Mouse (Mus musculus) left cerebral cortex, postnatal 25 days (tissue): Measurements from ENCODE around the gene Nccrp1. TPM values are rescaled to one million over a fixed set of nuclear protein-coding genes. Genes with fewer than 3 reads are reported as not detected.
A peak's percentile ranks its signal among the peaks of the same experiment; 100 is the strongest.

Experiments
- DNase-seq, 2 experiments: peaks; one replicate each; pipeline ENCODE4 v3.0.0; 2022; ENCODE audit warnings: low spot score in 2 of 2, mixed read lengths in 1 of 2
- intact Hi-C: fragments of 180-260 bp; cut with DNase I; formaldehyde crosslinking; loops from one replicate; pipeline ENCODE4 v1.15.1; 2025
- total RNA-seq, 2 experiments: library from RNA; stranded (reverse); gene quantifications; 2 replicates each; pipeline ENCODE4 v1.2.3; 2021

Nccrp1 gene
- under 1 TPM; 0.46 to 0.50 TPM for total RNA-seq

DNA sequence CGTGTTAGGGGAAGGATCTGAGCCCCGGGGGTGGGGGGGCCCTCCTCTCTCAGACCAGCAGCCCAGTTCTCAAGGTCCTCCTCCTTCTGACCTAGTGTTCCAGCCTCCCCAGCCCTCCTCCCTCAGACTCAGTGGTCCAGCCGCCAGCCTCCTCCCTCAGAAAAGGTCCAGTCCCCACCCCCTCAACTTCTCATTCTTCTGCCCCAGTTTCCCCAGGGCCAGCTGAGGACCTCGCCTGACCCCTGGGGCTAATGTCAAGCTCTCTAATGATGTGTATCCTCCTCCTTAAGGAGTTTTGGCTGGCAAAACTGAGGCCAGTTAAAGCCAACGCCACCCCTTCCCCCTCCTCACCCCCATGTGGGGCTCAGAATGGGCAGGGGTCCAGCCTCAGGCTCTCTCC, at the start of gene Nccrp1:
TSS of gene Nccrp1 (minus strand) at position 101 of the 400 bp plus-strand sequence.
- intact Hi-C loops, result no loop called here
- DNase-seq, result no peak

DNA sequence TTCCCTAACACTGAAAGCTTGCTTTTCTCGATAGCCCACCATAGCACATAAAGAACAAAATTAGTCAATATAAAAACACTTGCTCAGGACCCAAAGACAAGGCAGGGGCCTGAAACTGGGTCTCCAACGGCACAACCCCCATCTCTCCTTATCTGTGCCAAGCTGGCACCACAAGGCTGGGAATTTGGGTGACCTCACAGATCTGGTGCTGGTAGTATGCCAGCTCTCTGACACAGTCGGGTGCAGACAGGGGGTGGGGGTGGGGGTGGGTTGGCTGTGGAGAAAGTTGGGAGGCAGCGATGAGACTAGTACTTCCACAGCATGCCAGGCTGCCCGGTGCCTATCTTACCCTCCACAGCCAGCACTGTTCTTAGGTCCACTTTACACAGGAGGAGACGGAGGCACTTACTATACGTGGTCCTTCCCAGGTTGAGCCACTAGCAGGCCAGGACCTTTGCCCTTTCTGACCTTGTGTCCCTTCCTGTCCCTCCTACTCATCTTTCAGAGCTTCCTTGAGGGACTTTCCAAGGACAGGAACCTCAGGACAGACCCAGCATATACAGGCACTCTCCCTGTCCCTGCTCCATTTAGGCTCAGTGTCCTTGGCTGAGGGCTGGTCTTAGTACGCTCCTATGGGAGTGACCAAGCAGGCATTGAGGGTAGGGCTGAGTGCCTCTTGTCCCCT, 48.8 kb upstream of the Nccrp1 start:
- peak in 1 of 2 experiments; percentile 29 for DNase-seq
- intact Hi-C loops, result no loop called here

DNA sequence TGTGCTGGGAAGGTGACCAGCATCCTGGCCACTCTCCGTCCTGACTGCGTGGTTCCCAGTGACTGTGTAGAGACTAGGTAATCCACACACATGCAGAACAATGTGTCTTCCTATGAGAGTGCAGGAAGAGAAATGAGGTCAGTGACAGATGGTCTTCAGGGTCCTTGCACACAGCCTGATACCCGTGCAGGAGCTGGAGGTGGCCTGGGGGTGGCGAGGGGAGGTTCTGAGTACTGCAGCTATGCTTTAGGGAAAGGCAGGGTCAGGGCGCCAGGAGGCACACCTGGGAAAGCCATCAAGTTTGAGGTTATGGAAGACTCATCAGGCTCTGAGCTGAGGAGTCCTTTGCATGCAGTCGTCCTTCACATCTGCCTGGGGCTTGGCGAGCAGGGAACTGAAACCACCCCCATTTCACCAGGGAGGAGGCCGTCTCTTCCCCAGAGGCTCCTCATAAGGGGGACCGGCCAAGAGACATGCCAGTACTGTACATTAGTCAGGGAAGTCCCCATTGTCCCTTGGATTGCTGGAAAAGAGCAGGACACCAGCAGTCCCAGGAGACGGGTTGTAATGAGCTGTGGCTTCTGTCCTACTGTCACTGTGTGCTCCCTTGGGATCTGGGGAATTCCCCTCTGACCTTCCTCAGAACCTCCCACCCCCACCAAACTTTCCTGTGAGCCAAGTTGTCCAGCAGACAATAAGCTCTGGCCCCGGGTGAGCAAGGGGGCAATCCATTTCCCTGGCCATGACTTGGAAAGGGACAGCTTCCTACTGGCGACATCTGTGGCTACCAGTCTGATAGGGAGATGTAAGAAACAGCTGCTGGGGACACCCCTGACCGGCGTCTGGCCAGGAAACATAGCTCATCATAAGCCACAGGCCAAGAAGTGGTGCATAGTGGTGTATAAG, 46.4 kb upstream of the Nccrp1 start:
- intact Hi-C loops, result no loop called here
- DNase-seq, result no peak

DNA sequence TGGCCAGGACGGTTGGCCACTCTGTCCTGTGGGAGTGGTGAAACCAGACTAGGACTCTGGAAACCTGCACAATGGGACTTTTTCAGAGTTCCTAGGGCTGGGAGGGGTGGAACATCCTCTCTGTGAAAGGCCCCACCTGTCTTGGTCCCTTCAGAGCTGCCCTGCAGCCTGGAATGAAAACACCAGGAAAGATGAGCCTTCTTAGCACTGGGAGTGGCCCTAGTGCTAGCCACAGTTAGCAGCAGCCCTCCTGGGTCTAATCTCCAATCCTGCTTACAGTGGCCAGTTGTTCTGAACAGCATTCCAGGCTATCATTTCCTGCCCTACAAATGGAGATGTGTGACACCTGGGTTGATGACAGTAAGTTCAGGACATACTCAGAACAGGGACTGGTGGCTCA, 44.8 kb upstream of the Nccrp1 start:
- no peak for DNase-seq
- intact Hi-C loops, result no loop called here

DNA sequence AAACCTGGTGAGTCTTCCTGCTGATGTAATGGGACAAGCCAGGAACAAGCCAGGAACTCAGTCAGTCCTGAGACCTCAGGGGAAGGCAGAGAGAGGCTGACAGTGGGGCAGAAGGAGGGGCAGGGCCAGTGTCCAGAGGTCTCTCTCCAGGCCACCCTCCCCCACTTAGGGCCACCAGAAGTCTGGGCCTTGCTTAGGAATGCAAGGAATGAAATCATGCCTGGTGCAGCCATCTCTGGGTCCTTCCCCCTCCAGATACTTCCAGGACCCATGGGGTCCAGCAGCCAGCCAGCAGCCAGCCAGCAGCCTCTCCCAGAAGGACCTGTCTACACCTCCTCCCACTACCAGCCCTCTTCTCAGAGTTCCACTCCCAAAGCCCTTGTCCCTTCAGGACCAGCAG, 40.6 kb upstream of the Nccrp1 start:
- DNase-seq, result no peak
- intact Hi-C loops, result no loop called here

DNA sequence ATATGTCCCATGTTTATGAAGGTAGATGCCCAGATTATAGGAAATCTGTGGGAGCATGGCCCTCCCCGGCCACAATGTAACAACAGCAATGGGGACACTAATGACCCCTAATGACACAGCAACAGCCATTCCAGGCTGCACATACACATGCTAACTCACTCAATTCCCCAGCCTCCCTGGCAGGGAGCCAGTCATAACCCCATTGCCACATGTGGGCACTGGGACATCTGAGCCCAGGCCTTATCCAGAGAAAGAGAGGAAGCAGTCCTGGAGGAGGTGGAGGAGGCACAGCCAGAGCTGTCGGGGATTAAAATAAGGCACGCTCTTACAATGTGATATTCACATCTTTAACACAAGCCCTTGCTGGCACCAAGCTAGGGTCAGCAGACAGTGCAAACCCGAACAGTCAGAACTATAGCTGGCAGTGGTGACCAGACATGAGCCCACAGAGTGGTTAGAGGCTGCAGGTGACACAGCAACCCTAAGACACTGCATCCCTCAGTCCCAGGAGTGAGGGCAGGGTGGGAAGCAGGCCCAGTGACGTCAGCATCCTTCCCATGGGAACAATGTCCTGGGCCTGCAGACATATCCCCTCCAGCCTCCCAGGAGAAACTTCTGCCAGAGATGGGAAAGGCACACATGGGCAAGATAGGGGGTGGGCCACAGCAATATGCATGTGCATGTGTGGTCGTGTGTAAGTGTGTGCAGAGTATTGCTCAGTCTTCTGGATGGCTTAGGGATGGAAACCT, 39.8 kb upstream of the Nccrp1 start:
- intact Hi-C loops, result no loop called here
- DNase-seq, result no peak

DNA sequence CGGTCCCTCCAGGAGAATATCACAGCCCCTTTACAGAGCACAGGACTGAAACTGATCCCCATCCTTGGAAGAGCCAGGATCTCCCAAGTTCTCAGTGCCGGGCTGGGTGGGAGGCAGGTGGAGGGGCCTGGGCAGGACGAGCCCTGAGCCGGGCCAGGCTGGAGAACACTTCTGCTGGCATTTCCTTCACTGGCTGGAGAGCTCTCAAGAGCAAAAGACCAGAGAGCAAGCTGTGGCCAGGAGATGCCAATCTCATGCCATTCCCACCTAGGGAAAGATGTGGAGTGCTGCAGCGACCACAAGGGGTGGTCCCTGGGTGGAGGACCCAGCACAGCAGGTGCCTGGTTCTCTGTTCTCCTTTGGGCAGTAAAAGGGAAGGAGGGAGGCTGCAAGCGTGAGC, 37.9 kb upstream of the Nccrp1 start:
- intact Hi-C loops, result no loop called here
- DNase-seq, result no peak

DNA sequence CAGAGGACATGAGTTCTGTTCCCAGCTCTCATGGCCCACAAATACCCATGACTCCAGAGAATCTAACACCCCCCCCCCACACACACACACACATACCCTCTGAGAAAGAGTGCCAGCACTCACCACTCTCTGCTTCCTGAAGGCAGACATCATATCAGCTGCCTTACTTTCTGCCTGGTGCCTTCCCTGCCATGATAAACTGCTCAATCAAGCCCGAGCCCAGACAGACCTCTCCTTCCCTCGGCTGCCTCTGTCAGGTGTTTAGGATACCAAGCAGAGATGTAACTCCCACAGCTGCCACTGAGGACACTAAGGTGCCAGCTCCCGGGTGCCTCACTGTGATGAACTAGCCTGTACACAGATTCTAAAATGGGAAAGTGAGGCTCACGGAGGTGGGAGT, 37.4 kb upstream of the Nccrp1 start:
- intact Hi-C loops, result no loop called here
- DNase-seq, result no peak

DNA sequence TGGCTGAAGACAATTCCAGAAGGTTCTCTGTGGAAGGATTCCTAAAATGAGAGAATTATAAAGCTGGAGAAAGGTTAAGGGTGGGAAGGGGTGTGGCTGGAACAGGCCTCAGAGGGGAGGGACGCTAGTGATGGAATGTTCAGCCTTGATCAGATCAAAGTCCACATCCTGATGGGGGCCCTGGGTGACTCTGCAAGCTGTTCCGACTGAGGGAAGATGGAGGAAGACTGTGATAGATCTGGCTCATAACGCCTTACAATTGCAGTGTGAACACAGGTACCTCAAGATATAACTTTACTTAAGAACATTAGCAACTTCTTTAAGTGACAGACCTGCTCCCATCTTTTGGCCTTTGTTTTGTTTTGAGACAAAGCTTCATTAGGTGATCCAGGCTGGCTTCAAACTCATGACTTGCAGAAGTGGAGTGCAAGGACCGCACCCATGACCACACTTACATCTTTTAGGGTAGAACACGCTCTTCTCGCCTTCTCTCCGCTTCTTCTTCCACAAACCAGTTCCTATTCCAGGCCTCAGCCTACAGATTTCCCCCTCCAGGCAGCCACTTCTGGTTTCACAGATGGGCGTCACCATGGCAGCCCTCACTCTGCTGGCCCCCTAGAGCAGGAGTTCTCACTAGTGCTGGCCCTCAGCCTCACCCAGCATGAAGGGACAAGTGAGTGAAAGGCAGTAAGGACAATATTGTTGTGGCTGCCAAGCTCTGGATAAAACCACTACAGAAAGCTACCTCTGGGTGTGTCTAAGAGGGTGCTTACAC, 36.7 kb upstream of the Nccrp1 start:
- intact Hi-C loops, result no loop called here
- peak; percentile 32 to 74 for DNase-seq

DNA sequence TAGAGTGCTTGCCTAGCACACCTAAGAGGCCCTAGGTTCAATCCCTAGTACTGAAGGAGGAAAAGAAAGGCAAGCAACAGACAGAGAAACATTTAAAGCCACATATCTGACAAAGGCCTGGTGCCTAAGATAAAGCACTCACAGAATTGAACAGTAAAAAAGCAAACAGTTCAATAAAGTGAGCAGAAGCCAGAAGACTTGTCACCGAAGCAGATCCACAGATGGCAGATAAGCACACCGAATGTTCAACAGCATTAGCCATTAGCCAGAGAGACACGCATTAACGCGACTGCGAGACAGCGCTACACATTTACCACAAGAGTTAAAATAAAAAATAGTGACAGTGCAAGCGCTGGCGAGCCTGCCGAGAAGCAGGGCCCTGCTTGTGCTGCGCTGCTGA, 35.8 kb upstream of the Nccrp1 start:
- intact Hi-C loops, result no loop called here
- no peak for DNase-seq

DNA sequence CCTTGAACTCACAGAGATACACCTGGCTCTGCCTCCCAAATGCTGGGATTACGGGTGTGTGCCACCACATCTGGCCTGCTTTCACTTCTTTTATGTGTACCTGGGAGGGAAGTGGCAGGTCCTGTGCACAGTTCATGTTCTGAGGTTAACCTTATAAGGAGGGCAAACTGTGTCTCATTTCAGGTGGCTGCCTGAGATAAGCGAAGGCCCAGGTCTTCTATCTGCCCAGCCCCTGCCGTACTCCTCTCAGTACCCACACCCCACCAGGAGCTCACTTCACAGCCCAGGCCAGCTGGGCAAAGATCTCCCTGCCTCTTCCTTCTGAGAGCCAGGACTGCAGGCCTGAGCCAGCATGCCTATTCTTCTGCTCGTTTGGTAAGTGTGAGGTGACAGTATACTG, 34.7 kb upstream of the Nccrp1 start:
- no peak for DNase-seq
- intact Hi-C loops, result no loop called here

DNA sequence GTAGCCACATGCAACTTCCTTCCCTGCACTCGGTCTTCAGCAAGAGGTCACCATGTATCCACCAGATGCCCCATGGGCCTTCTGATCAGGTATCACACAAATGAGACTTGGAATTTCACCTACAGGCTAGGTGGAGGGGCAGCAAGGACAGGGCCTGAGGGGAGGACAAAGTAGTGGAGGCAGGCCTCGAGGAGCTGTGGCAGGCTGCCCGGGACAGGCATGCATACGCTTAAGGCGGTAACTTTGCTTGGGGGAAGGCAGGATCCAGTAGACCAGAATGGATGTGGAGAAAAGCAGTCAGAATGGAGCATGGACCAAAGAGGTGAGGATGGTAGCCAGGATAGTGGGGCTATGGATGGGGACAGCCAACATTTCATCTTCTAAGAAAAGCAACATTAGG, 32.8 kb upstream of the Nccrp1 start:
- intact Hi-C loops, result no loop called here
- DNase-seq, result no peak

DNA sequence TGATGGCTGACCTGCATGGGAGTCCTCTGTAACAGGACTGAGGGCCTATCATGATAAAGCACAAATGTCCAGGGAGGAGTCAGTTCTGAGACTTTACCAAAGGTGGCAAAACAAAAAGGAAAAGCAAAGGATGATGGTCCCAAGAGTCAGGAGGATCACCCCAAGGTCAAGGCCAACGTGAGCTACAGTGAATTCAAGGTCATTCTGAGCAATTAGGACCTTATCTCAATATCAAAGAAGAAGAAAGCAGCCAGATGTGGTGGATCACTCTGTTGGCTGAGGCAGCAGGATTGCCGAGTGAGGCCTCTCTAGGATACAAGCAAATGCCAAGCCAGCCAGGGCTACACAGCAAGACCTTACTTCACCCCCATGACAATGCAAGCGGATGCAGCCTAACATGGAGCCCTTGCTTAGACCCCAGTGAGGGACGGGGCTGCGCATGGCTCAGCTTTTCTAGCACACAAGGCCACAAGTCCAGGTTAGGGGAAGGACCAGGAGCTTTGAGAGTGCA, 31.5 kb upstream of the Nccrp1 start:
- no peak for DNase-seq
- intact Hi-C loops, result no loop called here

DNA sequence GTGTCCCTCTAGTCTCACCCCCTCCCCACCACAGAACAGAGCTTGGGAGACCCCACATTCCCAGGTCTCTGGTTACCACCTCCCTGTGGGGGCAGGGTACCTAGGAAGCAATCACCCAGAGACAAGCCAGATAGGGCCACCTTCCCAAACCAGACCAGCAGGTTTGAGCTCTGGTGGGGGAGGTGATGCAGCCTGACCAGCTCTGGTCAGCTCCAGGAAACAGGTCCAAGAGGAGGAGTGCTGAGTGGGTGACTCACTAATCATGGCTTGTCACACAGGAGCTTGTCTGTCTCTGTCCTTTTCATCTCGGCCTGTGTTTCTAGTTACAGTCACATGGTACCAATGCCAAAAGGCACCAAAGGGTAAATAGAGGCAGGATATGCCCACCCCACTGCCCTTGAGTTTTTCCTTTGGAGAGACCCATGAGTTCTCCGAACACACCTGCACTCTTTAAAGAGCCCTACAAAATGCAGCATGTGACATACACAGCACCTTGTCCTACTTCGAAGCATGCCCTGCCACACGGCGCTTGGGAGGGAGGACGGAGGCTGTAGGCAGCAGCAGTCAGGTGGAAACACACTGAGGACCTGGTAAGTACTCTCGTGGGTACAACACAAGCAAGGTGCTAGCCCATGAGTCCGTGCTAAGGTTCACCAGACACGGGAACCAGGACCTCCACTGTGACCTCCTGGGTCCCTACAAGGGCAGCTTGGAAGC, 30.9 kb upstream of the Nccrp1 start:
- no peak for DNase-seq
- intact Hi-C loops, result no loop called here

DNA sequence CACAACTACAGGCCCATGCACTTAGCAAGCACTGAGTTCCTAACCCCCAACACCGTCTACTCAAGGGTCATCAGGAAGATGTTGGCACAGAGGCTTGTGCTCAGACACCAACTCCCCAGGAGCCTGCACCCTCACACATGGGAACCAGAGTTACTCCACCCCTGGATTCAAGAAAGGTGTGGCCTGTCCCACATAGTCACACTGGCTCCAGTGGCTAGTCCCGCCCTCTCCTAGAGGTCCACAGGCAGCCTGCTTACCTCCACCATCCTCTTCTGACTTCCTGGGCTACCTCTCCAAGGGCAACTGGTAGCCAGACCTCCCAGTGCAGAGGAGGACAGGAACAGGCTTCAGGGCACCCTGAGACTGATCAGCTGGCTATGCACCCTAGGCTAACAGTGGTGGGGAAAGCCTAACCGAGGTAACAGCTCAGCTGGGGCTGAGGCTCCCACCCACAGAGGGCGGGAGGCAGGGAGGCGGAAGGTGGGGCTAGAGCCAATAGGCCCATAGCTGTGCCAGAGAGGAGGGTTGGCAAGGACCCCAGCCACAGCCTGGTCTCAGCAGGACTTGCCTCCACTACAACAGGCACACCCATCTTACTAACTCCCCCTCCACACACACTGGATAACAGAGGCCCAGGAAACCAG, 29.3 kb upstream of the Nccrp1 start:
- DNase-seq, result peak in 1 of 2 experiments; percentile 47
- intact Hi-C loops, result no loop called here

DNA sequence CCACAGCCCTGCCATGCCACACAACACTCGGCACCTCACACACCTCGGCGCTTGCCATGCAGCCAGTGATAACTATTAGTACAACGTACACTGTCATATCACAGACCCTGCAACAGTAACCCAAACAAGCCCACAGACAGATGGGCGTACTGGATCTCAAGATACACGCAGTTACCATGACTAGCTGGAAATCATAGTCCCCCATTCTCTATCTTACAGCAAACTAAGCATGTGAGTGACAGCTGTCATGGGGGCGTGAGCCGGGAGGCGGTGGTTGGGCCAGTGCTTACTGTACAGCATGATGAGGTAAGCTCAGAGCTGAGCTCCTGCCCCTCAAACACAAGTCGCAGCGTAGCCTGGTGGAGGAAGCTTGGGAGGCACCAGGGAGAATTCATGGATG, 28.5 kb upstream of the Nccrp1 start:
- intact Hi-C loops, result no loop called here
- DNase-seq, result no peak

DNA sequence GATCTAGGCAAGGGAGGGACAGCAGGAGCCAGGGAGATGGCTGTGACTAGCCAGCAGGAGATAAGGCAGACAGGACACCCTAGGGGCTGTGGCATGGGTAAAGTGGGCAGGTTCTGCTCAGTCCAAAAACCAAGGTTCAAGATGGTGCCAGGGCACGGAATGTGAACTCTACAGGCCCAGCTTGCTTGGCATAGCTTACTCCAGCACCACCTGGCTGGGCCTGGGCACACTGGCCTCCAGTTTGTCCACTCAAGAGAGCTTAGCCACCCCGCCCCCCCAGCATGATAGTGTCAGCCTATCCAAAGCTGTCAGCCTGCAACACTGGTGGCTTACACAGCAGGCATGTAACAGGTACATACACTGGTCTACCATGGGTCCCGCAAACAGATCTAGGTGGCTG, 26.2 kb upstream of the Nccrp1 start:
- DNase-seq, result no peak
- intact Hi-C loops, result no loop called here

DNA sequence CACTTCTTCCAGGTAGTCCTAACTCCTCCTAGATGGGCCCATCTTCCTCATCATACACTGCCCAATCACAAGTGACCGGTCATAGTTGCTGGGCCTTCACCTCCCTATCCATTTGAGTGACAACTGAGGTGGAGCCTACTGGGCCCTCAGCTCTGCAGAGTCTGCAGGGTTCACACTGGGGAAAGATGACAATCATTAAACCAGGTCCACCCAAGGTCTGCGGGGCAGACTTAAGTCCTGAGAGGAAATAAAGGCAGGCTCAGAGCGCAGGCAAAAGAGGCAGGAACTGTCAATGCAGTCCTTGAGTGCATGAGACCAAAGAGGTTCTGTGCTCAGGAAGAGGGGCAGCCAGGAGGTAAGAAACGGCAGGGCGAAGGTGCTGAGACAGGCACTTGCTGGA, 25.6 kb upstream of the Nccrp1 start:
- intact Hi-C loops, result no loop called here
- no peak for DNase-seq
